Mouse (Mus musculus) gastrocnemius, adult 8-10 months (tissue): ENCODE measurements around the gene Rims4. TPM values are rescaled to one million over a fixed set of nuclear protein-coding genes. Genes with fewer than 3 reads are reported as not detected.

ENCODE experiments used
- DNase-seq, 2 experiments: peaks; one replicate each; pipeline ENCODE4 v3.0.0; 2022; ENCODE audit warnings: low spot score in 2 of 2
- total RNA-seq, 4 experiments: library from RNA; stranded (reverse); gene quantifications; 2 replicates each; pipeline ENCODE4 v1.2.4; 2022

Gene Rims4
- 1 to 10 TPM; 1.5 to 2.5 (median 1.6) TPM for total RNA-seq

DNA sequence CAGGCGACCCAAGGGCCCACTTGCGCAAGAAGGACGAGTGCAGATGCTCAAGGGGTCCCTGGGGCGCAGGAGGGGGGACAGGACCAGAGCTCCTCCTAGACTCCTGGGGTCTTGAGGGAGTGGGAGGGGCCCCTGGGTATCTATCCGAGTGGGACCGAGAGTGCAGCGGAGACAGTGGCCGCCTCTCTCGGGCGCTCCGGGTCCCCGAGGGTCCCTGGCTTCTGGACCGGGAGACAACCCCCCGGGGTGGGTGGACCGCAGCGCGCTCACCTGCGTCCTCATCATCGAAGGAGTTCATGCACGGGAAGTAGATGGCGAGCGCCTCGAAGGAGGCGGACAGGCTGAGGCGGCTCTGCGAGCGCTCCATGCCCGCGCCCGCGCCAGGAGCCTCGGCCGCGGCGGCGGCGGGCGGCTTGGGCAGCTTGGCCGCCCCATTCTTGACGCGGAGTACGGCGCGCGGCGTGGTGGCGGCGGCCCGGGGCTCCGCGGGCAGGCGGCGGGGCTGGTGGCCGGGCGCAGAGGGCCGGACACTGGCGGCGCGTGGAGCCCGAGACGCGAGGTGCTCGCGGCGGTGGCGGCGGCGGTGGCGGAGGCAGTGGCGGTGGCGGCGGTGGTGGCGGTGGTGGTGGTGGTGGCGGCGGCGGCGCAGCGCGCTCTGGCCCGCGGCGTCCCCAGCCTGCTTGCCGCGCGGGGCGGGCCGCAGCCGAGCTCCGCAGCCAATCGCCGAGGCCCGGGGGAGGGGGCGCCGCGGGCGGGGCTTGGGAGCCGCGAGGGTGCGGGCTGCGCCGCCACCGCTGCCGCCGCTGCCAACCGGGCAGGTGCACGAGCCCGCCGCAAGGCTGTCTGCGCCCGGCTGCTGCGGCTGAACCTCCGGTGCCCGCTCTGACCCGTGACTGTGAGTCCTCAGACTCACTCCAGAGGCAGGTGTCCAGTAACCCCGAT is at the start of gene Rims4:
Gene Rims4, minus strand, starts transcription at position 367 of the 942 bp plus-strand sequence.
- DNase-seq, result peak; percentile 7 to 45

DNA sequence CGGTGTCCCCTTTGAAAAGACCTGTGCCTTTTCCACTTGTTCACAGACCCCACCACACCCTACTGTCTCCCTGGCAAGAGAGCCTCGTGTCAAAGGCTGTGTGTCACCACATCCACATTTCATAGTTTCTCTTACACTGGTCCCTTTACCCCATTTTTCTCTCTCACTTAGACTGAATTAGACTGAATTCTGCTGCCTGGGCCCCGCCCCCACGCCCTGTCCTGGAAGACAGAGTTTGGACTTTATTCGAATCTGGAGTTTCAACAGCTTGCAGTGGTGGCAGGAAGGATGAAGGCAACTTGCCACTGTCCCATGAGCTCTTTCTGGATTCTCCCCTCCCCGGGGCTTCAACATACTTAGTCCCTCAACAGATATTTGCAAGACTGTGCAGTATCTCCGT is 47.2 kb upstream of the Rims4 start:
- no peak for DNase-seq

DNA sequence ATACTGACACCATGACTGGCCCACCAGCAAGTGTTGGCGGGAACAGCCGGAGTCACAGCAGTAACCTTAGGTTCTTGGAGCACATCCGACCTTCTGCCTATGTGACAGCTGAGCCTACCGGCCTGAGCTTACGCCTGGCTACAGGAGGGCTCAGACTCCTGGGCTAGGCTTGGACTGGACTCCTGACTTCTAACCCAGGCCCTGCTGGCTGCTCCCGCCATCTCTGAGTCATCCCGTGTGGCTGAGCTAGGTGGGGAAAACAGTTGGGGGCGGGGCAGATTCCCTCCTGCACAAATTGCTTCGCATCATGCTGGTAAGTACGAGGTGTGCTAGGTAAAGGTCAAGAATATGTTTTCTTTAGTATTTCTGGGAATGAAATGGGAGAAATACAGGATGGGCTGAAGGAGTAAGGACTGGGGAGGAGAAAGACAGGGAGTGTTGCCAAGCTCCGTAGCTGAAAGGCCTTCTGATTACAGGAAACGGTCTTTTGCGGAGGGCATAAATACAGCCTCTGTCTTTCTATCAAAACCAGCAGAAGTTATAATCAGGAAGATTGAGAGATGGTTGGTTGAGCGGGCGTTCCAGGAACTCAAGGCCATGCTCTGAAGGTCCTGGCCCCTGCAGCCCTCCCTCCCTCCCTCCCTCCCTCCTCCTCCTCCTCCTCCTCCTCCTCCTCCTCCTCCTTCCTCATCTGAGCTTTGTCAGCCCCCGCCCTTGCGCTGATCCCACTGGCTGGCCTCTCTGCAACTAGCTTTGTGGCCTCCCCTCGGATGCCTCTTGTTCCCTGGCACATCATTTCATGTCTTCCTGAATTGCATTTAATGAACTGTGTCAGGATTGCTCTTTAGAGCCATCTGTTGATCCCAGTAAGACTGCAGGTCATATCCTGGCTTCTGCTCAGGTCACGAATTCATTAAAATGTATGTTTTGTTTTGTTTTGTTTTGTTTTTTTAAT is 46.4 kb upstream of the Rims4 start:
- DNase-seq, result no peak

GRCm38 (mm10) chr2:163953622-163954310 is 35.3 kb upstream of the Rims4 start:
- no peak for DNase-seq

DNA sequence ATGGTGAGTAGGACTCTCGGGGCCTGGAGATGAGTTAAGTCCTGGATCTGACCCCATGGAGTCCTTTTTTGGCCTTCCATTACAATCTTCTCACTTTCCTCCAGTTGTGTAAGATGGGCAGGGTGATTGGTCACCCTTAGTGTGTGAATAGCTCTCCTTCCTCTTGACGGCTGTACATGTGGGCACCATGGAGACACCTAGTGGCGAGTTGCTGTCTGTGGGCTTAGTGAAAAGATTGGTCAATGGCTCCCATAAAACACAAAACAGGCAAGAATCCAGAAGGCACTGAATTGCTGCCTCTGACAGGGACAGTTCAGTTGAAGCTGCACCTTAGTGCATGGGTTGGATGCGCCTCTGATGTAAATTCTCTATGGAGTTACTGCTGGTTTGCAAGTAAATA is 33.3 kb upstream of the Rims4 start:
- DNase-seq, result peak; percentile 26 to 38

DNA sequence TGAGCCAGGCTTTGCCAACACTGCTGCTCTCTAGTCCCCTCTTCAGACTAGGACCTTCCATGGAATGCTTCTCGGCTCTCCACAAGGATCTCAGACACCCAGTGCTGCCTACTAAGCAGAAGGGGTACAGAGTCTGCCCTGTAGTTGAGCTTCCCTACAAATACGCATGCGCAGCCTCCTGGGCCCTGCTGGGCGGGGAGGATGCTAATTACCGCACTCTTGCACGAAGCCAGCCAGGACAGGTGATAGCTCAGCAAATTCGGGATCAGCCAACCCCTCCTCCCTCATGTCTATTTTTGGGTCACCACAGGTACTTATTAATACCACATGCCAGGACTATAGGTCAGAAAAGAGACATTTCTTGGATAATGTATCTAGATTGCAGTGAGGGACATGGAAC is 29.5 kb upstream of the Rims4 start:
- no peak for DNase-seq

GRCm38 (mm10) chr2:163946221-163946620 is 27.7 kb upstream of the Rims4 start:
- no peak for DNase-seq

- DNase-seq, result no peak
Observed at GRCm38 (mm10) chr2:163944511-163944910, 26.0 kb upstream of the Rims4 start.

GRCm38 (mm10) chr2:163943056-163943455 is 24.6 kb upstream of the Rims4 start:
- no peak for DNase-seq

- peak; percentile 57 to 71 for DNase-seq
Observed at GRCm38 (mm10) chr2:163939522-163939921, 21.0 kb upstream of the Rims4 start.

DNA sequence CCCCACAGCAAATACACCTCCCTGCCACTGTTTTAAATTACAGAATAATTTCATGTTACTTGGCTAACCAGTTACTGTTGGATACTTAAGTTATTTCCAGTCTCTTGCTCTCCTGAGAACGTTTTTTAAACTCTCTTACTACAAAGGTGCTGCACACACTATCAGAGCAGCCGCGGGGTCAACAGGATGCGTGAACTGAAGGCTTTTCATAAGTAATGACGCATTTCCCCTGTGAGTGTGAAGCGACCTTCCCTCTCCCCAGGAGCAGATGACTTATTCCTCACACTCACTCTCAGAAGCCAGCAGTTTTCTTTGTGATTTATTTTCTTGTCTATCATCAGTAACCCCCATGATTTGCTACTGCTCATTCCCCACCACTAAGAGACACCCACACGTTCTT is 13.7 kb upstream of the Rims4 start:
- no peak for DNase-seq

DNA sequence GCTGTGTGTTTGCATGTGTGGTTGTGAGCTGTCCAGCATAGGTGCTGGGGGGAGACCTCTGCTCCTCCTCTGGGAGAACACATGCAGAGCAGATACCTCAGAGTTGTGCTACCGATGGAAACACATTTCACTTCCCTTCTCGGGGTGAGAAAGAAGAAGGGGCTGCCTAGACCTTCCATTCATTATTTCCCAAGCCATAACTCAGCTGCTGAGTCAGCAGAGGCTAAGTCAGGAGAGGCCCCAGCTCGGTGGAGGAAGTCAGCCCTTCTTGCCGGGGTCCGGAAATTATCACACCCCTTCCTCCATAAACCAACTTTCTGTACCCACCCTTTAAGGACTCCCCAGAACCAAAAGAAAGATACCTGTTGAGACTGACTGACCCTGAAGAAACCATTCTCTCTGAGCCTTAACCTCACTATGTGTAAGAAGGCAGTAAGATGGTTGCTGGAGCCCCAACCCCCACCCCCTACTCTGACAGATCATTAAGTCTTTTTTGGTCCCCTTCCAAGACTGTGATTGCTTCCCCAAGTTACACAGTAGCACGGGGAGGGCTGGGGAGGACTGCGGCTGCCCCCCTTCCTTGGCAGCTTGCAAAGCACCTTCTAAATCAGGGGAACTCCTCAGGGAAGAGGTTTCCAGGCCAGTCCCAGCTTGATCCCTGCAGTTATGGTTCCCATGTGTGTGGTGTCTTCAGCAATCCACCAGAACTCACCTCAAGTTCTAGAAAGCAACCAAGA is 10.1 kb upstream of the Rims4 start:
- DNase-seq, result no peak

- no peak for DNase-seq
Observed at GRCm38 (mm10) chr2:163925044-163925443, 6.6 kb upstream of the Rims4 start.

- DNase-seq, result no peak
Observed at GRCm38 (mm10) chr2:163924531-163924930, 6.0 kb upstream of the Rims4 start.

DNA sequence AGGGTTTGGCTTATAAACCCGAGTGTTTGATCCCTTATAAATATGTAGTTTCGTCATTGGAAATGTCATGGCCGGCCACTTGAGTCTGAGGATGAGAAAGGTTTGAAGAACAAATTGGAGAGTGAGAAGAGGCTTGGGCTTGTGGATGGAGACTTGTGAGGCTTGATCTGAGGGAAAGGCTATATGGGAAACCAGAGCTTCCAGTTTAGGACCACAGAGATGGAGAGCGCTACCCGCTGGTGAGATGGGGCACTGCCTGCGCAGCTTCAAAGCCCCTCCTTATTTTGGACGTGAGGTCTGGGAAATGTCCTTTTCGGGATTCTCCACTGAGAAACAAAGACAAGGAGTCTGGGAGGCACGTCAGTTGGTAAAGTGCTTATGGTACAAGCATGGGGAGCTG is 4.6 kb upstream of the Rims4 start:
- DNase-seq, result no peak

DNA sequence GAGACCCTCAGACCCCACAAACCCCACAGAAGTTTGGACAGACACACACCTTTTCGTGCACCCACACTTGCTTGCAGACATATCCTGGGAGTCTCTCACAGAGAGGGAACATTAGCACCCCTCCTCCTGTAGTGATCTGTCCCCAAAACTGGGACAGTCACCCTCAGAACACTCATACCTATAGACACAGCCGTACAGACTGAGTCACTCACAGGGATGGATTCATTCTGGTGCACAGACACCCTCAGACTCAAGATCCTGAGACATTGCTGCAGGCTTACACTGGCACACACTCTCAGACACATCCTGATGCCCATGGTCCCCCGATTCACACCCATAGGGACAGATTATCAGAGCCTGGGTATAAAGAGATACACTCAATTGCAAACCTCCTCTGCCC is 1.1 kb upstream of the Rims4 start:
- DNase-seq, result no peak

GRCm38 (mm10) chr2:163916703-163917102 is 1.8 kb downstream of the Rims4 start:
- no peak for DNase-seq

GRCm38 (mm10) chr2:163915294-163915791 is 3.1 kb downstream of the Rims4 start:
- no peak for DNase-seq

DNA sequence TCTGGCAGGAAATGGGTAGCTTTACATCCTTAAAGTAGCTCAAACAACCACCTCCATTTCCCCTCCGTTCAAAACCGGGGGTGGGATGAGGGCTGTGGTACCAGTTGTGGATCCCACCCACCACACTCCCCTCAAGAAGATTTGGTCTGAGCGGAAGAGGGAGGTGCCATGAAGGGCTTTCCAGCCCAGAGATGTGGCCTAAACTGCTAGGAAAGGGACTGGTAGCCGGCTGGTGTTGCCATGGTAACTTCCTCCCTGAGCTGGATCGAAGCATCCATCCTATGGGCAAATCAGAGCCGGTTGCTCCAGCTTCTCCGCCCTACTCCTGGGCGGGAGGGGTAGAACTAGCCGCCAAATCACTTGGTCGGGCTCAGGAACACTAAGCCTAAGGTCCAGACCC is 4.4 kb downstream of the Rims4 start:
- DNase-seq, result no peak

DNA sequence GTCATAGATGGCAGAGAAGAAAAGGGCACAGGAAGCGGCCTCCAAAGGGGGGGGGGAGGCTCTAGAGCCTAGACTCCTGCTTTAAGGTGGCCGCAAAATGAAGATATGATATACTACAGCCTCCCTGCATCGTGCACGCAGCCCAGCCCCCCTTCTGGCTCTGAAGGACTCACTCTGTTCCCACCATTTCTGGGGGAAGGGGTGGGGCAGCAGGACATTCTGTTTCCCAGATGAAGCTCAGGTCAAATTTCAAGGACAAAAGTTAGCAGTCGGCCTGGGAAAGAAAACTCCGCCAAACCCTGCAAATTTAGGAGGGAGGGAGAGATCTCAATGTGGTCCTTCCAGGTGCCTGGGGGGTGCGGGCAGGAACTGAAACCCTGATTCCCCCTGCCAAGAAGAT is 4.8 kb downstream of the Rims4 start:
- no peak for DNase-seq
